Mouse (Mus musculus): Measurements from ENCODE around the gene Fbxo36.

DNA sequence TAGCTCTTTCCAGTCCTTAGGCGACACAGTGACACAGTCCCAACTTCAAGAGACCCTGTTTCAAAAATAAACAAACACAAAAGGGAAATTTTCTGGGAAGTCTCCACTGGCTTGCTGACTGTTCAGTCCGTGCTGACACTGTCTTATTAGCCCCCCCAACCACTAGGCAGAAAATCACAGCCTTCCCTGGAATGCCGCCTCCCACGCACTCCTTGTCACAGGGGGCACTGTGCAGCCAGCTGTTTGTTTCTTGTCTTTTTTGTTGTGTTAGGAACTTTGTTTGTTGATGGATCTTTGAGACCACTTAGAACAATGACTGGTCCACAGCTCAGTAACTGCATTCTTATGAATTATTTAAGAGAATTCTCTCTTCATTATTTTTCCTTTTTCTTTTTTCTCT lies 44.2 kb downstream of the Fbxo36 start:
- TF ChIP-seq CTCF (IDR thresholded peaks at IDR 0.05; ENCODE audit: control insufficient read depth, insufficient read depth, insufficient replicate concordance, low read depth, low read length) (no peak), POLR2A (IDR thresholded peaks at IDR 0.05; ENCODE audit: control insufficient read depth, low read depth, low read length) (no peak)
